Mouse (Mus musculus) lung, postnatal 14 days (tissue): ENCODE results near the gene Ift81.

ENCODE experiments used
- DNase-seq: peaks from one replicate; pipeline ENCODE4 v3.0.0; 2021

Ift81 gene

GRCm38 (mm10) chr5:122512011-122512410 is 102.3 kb downstream of the Ift81 start:
- no peak for DNase-seq

- DNase-seq = no peak
Measured at GRCm38 (mm10) chr5:122511405-122511804, 102.9 kb downstream of the Ift81 start.

GRCm38 (mm10) chr5:122510651-122511157 is 103.6 kb downstream of the Ift81 start:
- peak; percentile 45 for DNase-seq

- DNase-seq = peak; percentile 26
Measured at GRCm38 (mm10) chr5:122509608-122510007, 104.7 kb downstream of the Ift81 start.

- DNase-seq = no peak
Measured at GRCm38 (mm10) chr5:122508861-122509306, 105.4 kb downstream of the Ift81 start.

- DNase-seq = no peak
Measured at GRCm38 (mm10) chr5:122507396-122507795, 106.9 kb downstream of the Ift81 start.

- no peak for DNase-seq
Measured at GRCm38 (mm10) chr5:122506462-122506861, 107.9 kb downstream of the Ift81 start.

GRCm38 (mm10) chr5:122505554-122505953 is 108.8 kb downstream of the Ift81 start:
- DNase-seq = no peak

- no peak for DNase-seq
Measured at GRCm38 (mm10) chr5:122503760-122504119, 110.6 kb downstream of the Ift81 start.

- DNase-seq = no peak
Measured at GRCm38 (mm10) chr5:122503015-122503759, 111.1 kb downstream of the Ift81 start.

GRCm38 (mm10) chr5:122502077-122502941 is 112.0 kb downstream of the Ift81 start, which contains the start of gene Atp2a2:
Gene Atp2a2 (minus strand): TSS chr5:122502225.
- DNase-seq = peak; percentile 93

GRCm38 (mm10) chr5:122501101-122502076 is 112.9 kb downstream of the Ift81 start:
- DNase-seq = peak; percentile 62

GRCm38 (mm10) chr5:122500563-122500962 is 113.8 kb downstream of the Ift81 start:
- no peak for DNase-seq
